ENCODE assay signal across 9 mouse cellular contexts in genomic region chr12:55385931-55386330, GRCm38 (mm10). TPM values are rescaled to one million over a fixed set of nuclear protein-coding genes. Genes with fewer than 3 reads are reported as not detected.
DNase-seq lines count a peak whose midpoint lies in the region; ATAC-seq and TF ChIP-seq lines count a peak whose summit lies in the region.
"Had no signal": no experiment of that assay in that cellular context is flagged by ENCODE, and none has a peak within 500 bp of the region (broad histone marks: within the 10 kb centered on the region; RNA-seq: fewer than 3 reads in every experiment).

No protein-coding gene starts in this region.

- no peaks in the 10 kb centered on the region for H3K4me1 ChIP-seq in hindbrain, postnatal 0 days (ENCODE audit: insufficient read depth, low read length)
- no peaks in the 10 kb centered on the region for H3K4me1 ChIP-seq in hindbrain, embryonic 11.5 days (replicated peaks; ENCODE audit: control insufficient read depth, insufficient read depth, low read length)
- peaks cover 5% of the 10 kb centered on the region; the same call in 1 of the 2 replicates for H3K4me1 ChIP-seq in liver, postnatal 0 days (ENCODE audit: insufficient read depth)

- H3K9me3 ChIP-seq in hindbrain, postnatal 0 days (ENCODE audit: low read length): no peaks in the 10 kb centered on the region
- H3K9me3 ChIP-seq in hindbrain, embryonic 11.5 days (ENCODE audit: control insufficient read depth, low read length): no peaks in the 10 kb centered on the region
- H3K9me3 ChIP-seq in liver, postnatal 0 days (ENCODE audit: low read length): no peaks in the 10 kb centered on the region
- H3K9me3 ChIP-seq: liver, embryonic 15.5 days had no signal

- DNase-seq in hindbrain, postnatal 0 days (ENCODE audit: low spot score): peak; percentile 6
- no peak for DNase-seq in hindbrain, embryonic 11.5 days (ENCODE audit: low spot score)
- DNase-seq in thymus, postnatal 25 days: peak; percentile 52
- no peak for DNase-seq in thymus, postnatal 0 days (ENCODE audit: low spot score)
- DNase-seq in heart, adult 9 months (ENCODE audit: low spot score in 2 of 2): peak; percentile 49 to 82
- peak; percentile 79 for DNase-seq in testis, postnatal 14 days (ENCODE audit: low spot score)
- DNase-seq in liver, postnatal 0 days: no peak

- no peak for TF ChIP-seq CTCF in hindbrain, postnatal 0 days (IDR thresholded peaks at IDR 0.05; ENCODE audit: low read depth)
- no peak for TF ChIP-seq CTCF in liver, postnatal 0 days (IDR thresholded peaks at IDR 0.05; ENCODE audit: low read depth)

- no peaks in the 10 kb centered on the region for H3K27me3 ChIP-seq in hindbrain, postnatal 0 days (ENCODE audit: insufficient read depth, low read length)
- no peaks in the 10 kb centered on the region for H3K27me3 ChIP-seq in hindbrain, embryonic 11.5 days (ENCODE audit: control insufficient read depth, insufficient read depth, low read length)
- H3K27me3 ChIP-seq in liver, postnatal 0 days (ENCODE audit: insufficient read depth, low read length): peaks cover 6% of the 10 kb centered on the region; the same call in 1 of the 2 replicates

- peak overlapping the region; percentile 41; the same call in 1 of the 2 replicates for H3K27ac ChIP-seq in hindbrain, postnatal 0 days
- H3K27ac ChIP-seq in hindbrain, embryonic 11.5 days (ENCODE audit: low read depth, low read length): no peak overlapping the region
- no peak overlapping the region for H3K27ac ChIP-seq in liver, postnatal 0 days (ENCODE audit: low read depth)
- H3K27ac ChIP-seq: liver, embryonic 15.5 days had no signal

- no peak; the same call in 1 of the 2 replicates for ATAC-seq in hindbrain, postnatal 0 days
- no peak for ATAC-seq in hindbrain, embryonic 11.5 days (ENCODE audit: low FRiP score)
- ATAC-seq in megakaryocyte, adult 5-6 weeks (ENCODE audit: poor library complexity, severe bottlenecking): no peak
- no peak for ATAC-seq in liver, postnatal 0 days

- no peak overlapping the region for H3K4me2 ChIP-seq in hindbrain, postnatal 0 days (ENCODE audit: low read depth, low read length)
- no peak overlapping the region for H3K4me2 ChIP-seq in hindbrain, embryonic 11.5 days (replicated peaks; ENCODE audit: low read depth, low read length)
- no peak overlapping the region for H3K4me2 ChIP-seq in liver, postnatal 0 days (ENCODE audit: low read depth, low read length)
- H3K4me2 ChIP-seq: liver, embryonic 15.5 days had no signal

- WGBS in hindbrain, postnatal 0 days: 21% methylated on average over 6 of the region's 6 CpGs
- 26% methylated on average over 6 of the region's 6 CpGs for WGBS in hindbrain, embryonic 11.5 days
- WGBS in liver, postnatal 0 days (ENCODE audit: insufficient replicate concordance): 76% methylated on average over 6 of the region's 6 CpGs

- no peaks in the 10 kb centered on the region for H3K36me3 ChIP-seq in hindbrain, postnatal 0 days (ENCODE audit: insufficient read depth, low read length)
- H3K36me3 ChIP-seq in hindbrain, embryonic 11.5 days (ENCODE audit: control insufficient read depth, insufficient read depth, low read length): no peaks in the 10 kb centered on the region
- H3K36me3 ChIP-seq in liver, postnatal 0 days (replicated peaks; ENCODE audit: insufficient read depth, low read length): 0 out of 2 replicates have a peak, but pooled peaks cover 5% of the 10 kb centered on the region
- H3K36me3 ChIP-seq: liver, embryonic 15.5 days had no signal

- no peak overlapping the region for H3K9ac ChIP-seq in hindbrain, postnatal 0 days (replicated peaks; ENCODE audit: low read length)
- H3K9ac ChIP-seq in hindbrain, embryonic 11.5 days (ENCODE audit: low read depth, low read length): no peak overlapping the region
- H3K9ac ChIP-seq in liver, postnatal 0 days (replicated peaks): no peak overlapping the region
- H3K9ac ChIP-seq: liver, embryonic 15.5 days had no signal

- no peak overlapping the region for H3K4me3 ChIP-seq in hindbrain, postnatal 0 days (ENCODE audit: low read length)
- no peak overlapping the region for H3K4me3 ChIP-seq in hindbrain, embryonic 11.5 days (ENCODE audit: low read depth, low read length)
- no peak overlapping the region for H3K4me3 ChIP-seq in liver, postnatal 0 days (ENCODE audit: low read depth, low read length)
- H3K4me3 ChIP-seq: liver, embryonic 15.5 days had no signal

- no peak for TF ChIP-seq EP300 in liver, postnatal 0 days (IDR thresholded peaks at IDR 0.05; ENCODE audit: low read depth)

RNA-seq across cellular contexts. Expression of gene Psma6, which starts 1.9 kb away (rescaled TPM):
- total RNA-seq in hindbrain, postnatal 0 days (2014; rRNA removed): 82.8 and 91.7 TPM in 2 replicates
- 444 and 446 TPM in 2 replicates for polyA plus RNA-seq in hindbrain, postnatal 0 days (2015; fragmentation: Nextera tagmentation; extraction: Ambion mirVana)
- 503 and 508 TPM in 2 replicates for polyA plus RNA-seq in hindbrain, embryonic 11.5 days (2014; fragmentation: Nextera tagmentation; extraction: Ambion mirVana)
- polyA plus RNA-seq in thymus, postnatal 0 days (2015; fragmentation: Nextera tagmentation; extraction: Ambion mirVana): 720 and 727 TPM in 2 replicates
- total RNA-seq in megakaryocyte, adult 5-6 weeks (2015): 237 and 241 TPM in 2 replicates
- 230 and 242 TPM in 2 replicates for total RNA-seq in megakaryocyte, adult 5-6 weeks (2017)
- 177 and 184 TPM in 2 replicates for polyA plus RNA-seq in liver, postnatal 0 days (2015; fragmentation: Nextera tagmentation; extraction: Ambion mirVana)

Comparison
In these comparisons a context has a peak if more than half of its experiments do, and no peak if none do; other contexts are left out.
1. DNase-seq: peak in hindbrain, postnatal 0 days (single experiment), thymus, postnatal 25 days (single experiment), heart, adult 9 months (2 of 2) and testis, postnatal 14 days (single experiment); none in hindbrain, embryonic 11.5 days (single experiment), thymus, postnatal 0 days (single experiment) and liver, postnatal 0 days (single experiment).